Mouse (Mus musculus): ENCODE results near the gene Kcnh4. TPM values are rescaled to one million over a fixed set of nuclear protein-coding genes. Genes with fewer than 3 reads are reported as not detected.

Kcnh4 gene
- polyA plus RNA-seq, 1 experiment = 0.05 TPM

DNA sequence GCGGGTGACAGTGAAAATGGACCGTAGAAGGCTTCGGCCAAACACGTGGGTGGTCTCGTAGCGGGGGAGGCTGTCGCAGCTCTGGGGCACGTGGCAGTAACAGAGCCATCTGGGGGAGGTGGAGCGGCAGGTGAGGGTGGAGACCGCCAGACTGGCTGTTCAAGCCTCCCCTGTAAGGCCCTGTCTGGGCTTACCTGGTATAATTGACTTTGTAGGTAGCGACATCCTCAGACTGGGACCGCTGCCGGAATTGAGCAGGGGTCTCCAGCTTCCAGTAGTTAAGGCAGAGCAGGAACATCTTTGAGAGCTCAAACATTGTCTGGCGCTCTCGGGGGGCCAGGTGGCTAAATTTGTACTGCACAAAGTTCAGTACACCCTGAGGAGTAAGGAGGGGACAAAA lies 49.2 kb downstream of the Kcnh4 start:
- H3K4me2 ChIP-seq (ENCODE audit: low read depth) = no peak overlapping the region
- peaks cover 18% of the 10 kb centered on the region for H3K36me3 ChIP-seq (ENCODE audit: control insufficient read depth, insufficient read depth)
- no peaks in the 10 kb centered on the region for H3K79me2 ChIP-seq (ENCODE audit: control insufficient read depth, insufficient read depth)
- TF ChIP-seq CEBPB (IDR thresholded peaks at IDR 0.05; ENCODE audit: insufficient read depth, poor library complexity, severe bottlenecking) (no peak), SRF (IDR thresholded peaks at IDR 0.05; ENCODE audit: control insufficient read depth, insufficient read length, low read depth) (no peak), TCF12 (IDR thresholded peaks at IDR 0.05; ENCODE audit: insufficient read depth, poor library complexity, severe bottlenecking) (no peak), MYOD1 (IDR thresholded peaks at IDR 0.05; ENCODE audit: control insufficient read depth in 1 of 3, insufficient read length in 2 of 3, low read depth in 2 of 3) (no peak), USF1 (IDR thresholded peaks at IDR 0.05; ENCODE audit: low read depth) (no peak), REST (IDR thresholded peaks at IDR 0.05; ENCODE audit: insufficient read depth, insufficient read length) (no peak), POLR2A (IDR thresholded peaks at IDR 0.05; ENCODE audit: insufficient read length, low read depth) (no peak), MYOG (IDR thresholded peaks at IDR 0.05; ENCODE audit: control insufficient read depth in 1 of 3, insufficient read depth in 1 of 3, insufficient read length in 2 of 3, low read depth in 2 of 3) (no peak), MAX (IDR thresholded peaks at IDR 0.05; ENCODE audit: low read depth) (no peak), TCF3 (IDR thresholded peaks at IDR 0.05; ENCODE audit: insufficient read length, low read depth) (no peak), E2F4 (IDR thresholded peaks at IDR 0.05; ENCODE audit: insufficient read depth) (no peak), POLR2AphosphoS2 (IDR thresholded peaks at IDR 0.05; ENCODE audit: insufficient read length, low read depth) (no peak)
- H3K4me3 ChIP-seq = no peak overlapping the region
- no peaks in the 10 kb centered on the region for H3K27me3 ChIP-seq (ENCODE audit: control insufficient read depth, insufficient read depth, insufficient read length)
- H3ac ChIP-seq (ENCODE audit: control insufficient read depth, insufficient read length) = no peak overlapping the region

DNA sequence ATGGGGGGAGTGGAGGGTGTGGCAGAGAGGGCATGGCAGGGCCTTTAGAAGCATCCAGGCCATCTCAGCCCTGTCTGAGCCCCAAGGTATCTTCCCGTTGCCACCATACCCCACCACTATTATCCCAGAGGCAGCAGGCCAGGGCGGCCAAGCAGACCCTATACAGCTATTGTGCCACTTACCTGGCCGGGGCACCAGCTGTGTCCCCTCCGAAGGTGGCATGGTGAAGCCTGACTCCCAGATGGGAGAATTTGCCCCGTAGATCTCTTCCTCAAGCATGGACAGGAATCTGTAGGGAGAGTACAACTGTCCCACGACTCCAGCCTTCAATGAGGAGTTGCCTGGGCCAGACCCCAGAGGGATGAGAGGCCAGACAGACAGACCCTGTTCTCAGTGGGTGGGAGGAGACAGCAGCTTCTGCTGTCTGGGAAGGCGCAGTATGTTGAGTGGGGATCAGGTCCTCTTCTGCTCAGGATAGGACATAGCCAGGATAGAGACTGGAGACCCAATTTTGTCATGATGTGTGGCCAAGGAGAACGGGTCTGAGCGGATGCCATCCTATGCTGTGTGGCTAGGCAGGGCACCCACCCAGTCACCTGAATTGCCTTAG lies 50.4 kb downstream of the Kcnh4 start:
- Histone ChIP-seq H3K4me3 (no peak overlapping the region), H3K79me2 (ENCODE audit: control insufficient read depth, insufficient read depth) (no peaks in the 10 kb centered on the region), H3ac (ENCODE audit: control insufficient read depth, insufficient read length) (no peak overlapping the region), H3K27me3 (ENCODE audit: control insufficient read depth, insufficient read depth, insufficient read length) (no peaks in the 10 kb centered on the region), H3K36me3 (ENCODE audit: control insufficient read depth, insufficient read depth) (peaks cover 16% of the 10 kb centered on the region), H3K4me2 (ENCODE audit: low read depth) (no peak overlapping the region)
- TF ChIP-seq E2F4 (IDR thresholded peaks at IDR 0.05; ENCODE audit: insufficient read depth) (no peak), MAX (IDR thresholded peaks at IDR 0.05; ENCODE audit: low read depth) (no peak), USF1 (IDR thresholded peaks at IDR 0.05; ENCODE audit: low read depth) (no peak), TCF3 (IDR thresholded peaks at IDR 0.05; ENCODE audit: insufficient read length, low read depth) (no peak), SRF (IDR thresholded peaks at IDR 0.05; ENCODE audit: control insufficient read depth, insufficient read length, low read depth) (no peak), TCF12 (IDR thresholded peaks at IDR 0.05; ENCODE audit: insufficient read depth, poor library complexity, severe bottlenecking) (no peak), POLR2A (IDR thresholded peaks at IDR 0.05; ENCODE audit: insufficient read length, low read depth) (no peak), POLR2AphosphoS2 (IDR thresholded peaks at IDR 0.05; ENCODE audit: insufficient read length, low read depth) (no peak), CEBPB (IDR thresholded peaks at IDR 0.05; ENCODE audit: insufficient read depth, poor library complexity, severe bottlenecking) (no peak), MYOG (IDR thresholded peaks at IDR 0.05; ENCODE audit: control insufficient read depth in 1 of 3, insufficient read depth in 1 of 3, insufficient read length in 2 of 3, low read depth in 2 of 3) (no peak), MYOD1 (IDR thresholded peaks at IDR 0.05; ENCODE audit: control insufficient read depth in 1 of 3, insufficient read length in 2 of 3, low read depth in 2 of 3) (no peak), REST (IDR thresholded peaks at IDR 0.05; ENCODE audit: insufficient read depth, insufficient read length) (no peak)

- no peak overlapping the region for H3K4me2 ChIP-seq (ENCODE audit: low read depth)
- H3K79me2 ChIP-seq (ENCODE audit: control insufficient read depth, insufficient read depth) = no peaks in the 10 kb centered on the region
- H3K4me3 ChIP-seq = no peak overlapping the region
- peaks cover 16% of the 10 kb centered on the region for H3K36me3 ChIP-seq (ENCODE audit: control insufficient read depth, insufficient read depth)
- no peak overlapping the region for H3ac ChIP-seq (ENCODE audit: control insufficient read depth, insufficient read length)
- no peak for TF ChIP-seq POLR2AphosphoS2 (IDR thresholded peaks at IDR 0.05; ENCODE audit: insufficient read length, low read depth)
- no peak for TF ChIP-seq USF1 (IDR thresholded peaks at IDR 0.05; ENCODE audit: low read depth)
- TF ChIP-seq TCF12 (IDR thresholded peaks at IDR 0.05; ENCODE audit: insufficient read depth, poor library complexity, severe bottlenecking) = no peak
- TF ChIP-seq CEBPB (IDR thresholded peaks at IDR 0.05; ENCODE audit: insufficient read depth, poor library complexity, severe bottlenecking) = no peak
- no peak for TF ChIP-seq TCF3 (IDR thresholded peaks at IDR 0.05; ENCODE audit: insufficient read length, low read depth)
- no peak for TF ChIP-seq MAX (IDR thresholded peaks at IDR 0.05; ENCODE audit: low read depth)
- TF ChIP-seq POLR2A (IDR thresholded peaks at IDR 0.05; ENCODE audit: insufficient read length, low read depth) = no peak
- TF ChIP-seq REST (IDR thresholded peaks at IDR 0.05; ENCODE audit: insufficient read depth, insufficient read length) = no peak
- TF ChIP-seq MYOD1 (IDR thresholded peaks at IDR 0.05; ENCODE audit: control insufficient read depth in 1 of 3, insufficient read length in 2 of 3, low read depth in 2 of 3) = no peak
- H3K27me3 ChIP-seq (ENCODE audit: control insufficient read depth, insufficient read depth, insufficient read length) = no peaks in the 10 kb centered on the region
Observed at GRCm38 (mm10) chr11:100705095-100705747, 54.5 kb downstream of the Kcnh4 start.

- Histone ChIP-seq H3ac (ENCODE audit: control insufficient read depth, insufficient read length) (no peak within 1 kb of the TSS), H3K4me3 (no peak within 1 kb of the TSS), H3K27me3 (ENCODE audit: control insufficient read depth, insufficient read depth, insufficient read length) (no peaks in the 10 kb centered on the region), H3K79me2 (ENCODE audit: control insufficient read depth, insufficient read depth) (no peaks in the 10 kb centered on the region), H3K4me2 (ENCODE audit: low read depth) (peak within 1 kb of the TSS; percentile 55), H3K36me3 (ENCODE audit: control insufficient read depth, insufficient read depth) (peaks cover 16% of the 10 kb centered on the region)
- TF ChIP-seq MYOG (IDR thresholded peaks at IDR 0.05; ENCODE audit: control insufficient read depth in 1 of 3, insufficient read depth in 1 of 3, insufficient read length in 2 of 3, low read depth in 2 of 3) (no peak), MAX (IDR thresholded peaks at IDR 0.05; ENCODE audit: low read depth) (no peak), SRF (IDR thresholded peaks at IDR 0.05; ENCODE audit: control insufficient read depth, insufficient read length, low read depth) (no peak), POLR2AphosphoS2 (IDR thresholded peaks at IDR 0.05; ENCODE audit: insufficient read length, low read depth) (no peak), TCF12 (IDR thresholded peaks at IDR 0.05; ENCODE audit: insufficient read depth, poor library complexity, severe bottlenecking) (no peak), E2F4 (IDR thresholded peaks at IDR 0.05; ENCODE audit: insufficient read depth) (no peak)
Observed at GRCm38 (mm10) chr11:100703851-100704531, 55.8 kb downstream of the Kcnh4 start, which contains the start of gene Dhx58. Gene Dhx58 (minus strand): TSS chr11:100704271.

Data from myocyte (in vitro differentiated cells).